Mouse (Mus musculus) lung, adult 2 months (tissue): ENCODE measurements around the gene Gm15294.

ENCODE experiments used
- CTCF ChIP-seq: fragments of 200-500 bp; IDR thresholded peaks from 2 replicates; pipeline ENCODE4 v1.5.1; 2011; ENCODE audit warnings: mild to moderate bottlenecking, low read length, control low read depth; ENCODE audit not compliant: insufficient read depth
- POLR2A ChIP-seq: fragments of 200-500 bp; IDR thresholded peaks from 2 replicates; pipeline ENCODE4 v1.6.1; 2011; ENCODE audit warnings: low read depth, mild to moderate bottlenecking, control low read depth, low read length, borderline replicate concordance; ENCODE audit errors: extremely low read depth

DNA sequence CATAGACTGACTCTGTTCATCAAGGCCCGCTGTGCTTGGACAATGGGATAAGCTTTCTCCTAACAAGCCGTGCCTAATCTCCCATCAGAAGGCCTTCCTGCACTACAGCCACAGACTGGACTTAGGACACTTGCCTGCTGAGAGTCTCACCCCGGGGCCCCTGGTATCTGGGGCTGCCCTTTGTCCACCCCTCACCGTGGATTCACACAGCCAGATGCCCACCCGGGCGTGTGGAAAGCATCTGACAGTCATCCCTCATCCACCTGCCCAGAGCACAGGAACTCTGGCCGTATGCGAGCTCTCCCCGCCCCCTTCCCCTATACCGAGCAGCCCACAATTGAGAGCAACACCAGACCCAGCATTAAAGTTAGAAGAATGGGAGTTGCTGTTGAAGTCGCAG, 1.0 kb downstream of the Gm15294 start:
- no peak for TF ChIP-seq CTCF
- no peak for TF ChIP-seq POLR2A
